Mouse (Mus musculus) brain, embryonic 14.5 days (tissue): ENCODE results near the gene Lpin2.

Source experiments
- CTCF ChIP-seq: fragments of 200-500 bp; IDR thresholded peaks from 2 replicates; pipeline ENCODE4 v1.5.1; 2012; ENCODE audit warnings: inconsistent platforms, mild to moderate bottlenecking, moderate library complexity, borderline replicate concordance; ENCODE audit not compliant: insufficient read depth, insufficient read length; ENCODE audit errors: extremely low read depth
- POLR2A ChIP-seq: fragments of 200-500 bp; IDR thresholded peaks from 2 replicates; pipeline ENCODE4 v1.6.1; 2012; ENCODE audit warnings: mild to moderate bottlenecking, inconsistent platforms, borderline replicate concordance; ENCODE audit not compliant: poor library complexity, insufficient read depth, insufficient read length, severe bottlenecking; ENCODE audit errors: extremely low read depth

- TF ChIP-seq CTCF (no peak), POLR2A (no peak)
Observed at GRCm38 (mm10) chr17:71169639-71170038, 12.7 kb upstream of the Lpin2 start.
